Mouse (Mus musculus): ENCODE measurements at regions not wholly inside any gene's neighbourhood (a gene's known extent, or its start where the extent isn't known, plus 50 kb on each side); places are given as distances from the start of the nearest gene placed in this dataset.

- in situ Hi-C loops (cut with MboI, MseI) = no loop called here
Observed at GRCm38 (mm10) chr13:44281796-44282195, 447.5 kb upstream of the Jarid2 start.

- in situ Hi-C loops (cut with MboI, MseI) = no loop called here
Observed at GRCm38 (mm10) chr13:44282306-44282705, 447.0 kb upstream of the Jarid2 start.

- in situ Hi-C loops (cut with MboI, MseI) = no loop called here
Observed at GRCm38 (mm10) chr13:44282731-44283571, 446.3 kb upstream of the Jarid2 start.

- in situ Hi-C loops (cut with MboI, MseI) = no loop called here
Observed at GRCm38 (mm10) chr13:44285881-44286280, 443.4 kb upstream of the Jarid2 start.

GRCm38 (mm10) chr13:44290199-44290598 is 439.1 kb upstream of the Jarid2 start:
- in situ Hi-C loops (cut with MboI, MseI) = loop anchor here (5.0 kb wide), 2 partner anchors 48 to 57 kb away; no protein-coding TSS in a partner anchor

GRCm38 (mm10) chr13:44292476-44293056 is 436.7 kb upstream of the Jarid2 start:
- in situ Hi-C loops (cut with MboI, MseI) = loop anchor here (5.0 kb wide), 2 partner anchors 50 to 55 kb away; no protein-coding TSS in a partner anchor

GRCm38 (mm10) chr13:44293736-44294416 is 435.4 kb upstream of the Jarid2 start:
- in situ Hi-C loops (cut with MboI, MseI) = loop anchor here (5.0 kb wide), 2 partner anchors 52 to 53 kb away; no protein-coding TSS in a partner anchor

- in situ Hi-C loops (cut with MboI, MseI) = no loop called here
Observed at GRCm38 (mm10) chr13:44295621-44296020, 433.7 kb upstream of the Jarid2 start.

GRCm38 (mm10) chr13:44300611-44301010 is 428.7 kb upstream of the Jarid2 start:
- in situ Hi-C loops (cut with MboI, MseI) = loop anchor here in 1 of 2 experiments (10.0 kb wide), 1 partner anchor 1674 kb away; no protein-coding TSS in a partner anchor

- in situ Hi-C loops (cut with MboI, MseI) = loop anchor here in 1 of 2 experiments (10.0 kb wide), 1 partner anchor 1674 kb away; no protein-coding TSS in a partner anchor
Observed at GRCm38 (mm10) chr13:44301215-44301614, 428.1 kb upstream of the Jarid2 start.

GRCm38 (mm10) chr13:44301936-44302335 is 427.3 kb upstream of the Jarid2 start:
- in situ Hi-C loops (cut with MboI, MseI) = loop anchor here in 1 of 2 experiments (10.0 kb wide), 1 partner anchor 1673 kb away; no protein-coding TSS in a partner anchor

GRCm38 (mm10) chr13:44305134-44305991 is 423.9 kb upstream of the Jarid2 start:
- in situ Hi-C loops (cut with MboI, MseI) = loop anchor here in 1 of 2 experiments (10.0 kb wide), 1 partner anchor 1669 kb away; no protein-coding TSS in a partner anchor

- in situ Hi-C loops (cut with MboI, MseI) = loop anchor here in 1 of 2 experiments (10.0 kb wide), 1 partner anchor 1668 kb away; no protein-coding TSS in a partner anchor
Observed at GRCm38 (mm10) chr13:44306275-44307050, 422.8 kb upstream of the Jarid2 start.

GRCm38 (mm10) chr13:44308227-44308626 is 421.0 kb upstream of the Jarid2 start:
- in situ Hi-C loops (cut with MboI, MseI) = loop anchor here in 1 of 2 experiments (10.0 kb wide), 1 partner anchor 1667 kb away; no protein-coding TSS in a partner anchor

- in situ Hi-C loops (cut with MboI, MseI) = loop anchor here in 1 of 2 experiments (10.0 kb wide), 1 partner anchor 413 kb away; the partner anchor contains the start of gene Jarid2
Observed at GRCm38 (mm10) chr13:44312237-44312636, 417.0 kb upstream of the Jarid2 start.

- in situ Hi-C loops (cut with MboI, MseI) = loop anchor here in 1 of 2 experiments (10.0 kb wide), 1 partner anchor 408 kb away; the partner anchor contains the start of gene Jarid2
Observed at GRCm38 (mm10) chr13:44316747-44317446, 412.4 kb upstream of the Jarid2 start.

- in situ Hi-C loops (cut with MboI, MseI) = loop anchor here in 1 of 2 experiments (10.0 kb wide), 1 partner anchor 407 kb away; the partner anchor contains the start of gene Jarid2
Observed at GRCm38 (mm10) chr13:44317596-44317995, 411.7 kb upstream of the Jarid2 start.

GRCm38 (mm10) chr13:44319101-44319500 is 410.2 kb upstream of the Jarid2 start:
- in situ Hi-C loops (cut with MboI, MseI) = loop anchor here in 1 of 2 experiments (10.0 kb wide), 1 partner anchor 406 kb away; the partner anchor contains the start of gene Jarid2

- in situ Hi-C loops (cut with MboI, MseI) = loop anchor here in 1 of 2 experiments (10.0 kb wide), 1 partner anchor 405 kb away; the partner anchor contains the start of gene Jarid2
Observed at GRCm38 (mm10) chr13:44319511-44319910, 409.8 kb upstream of the Jarid2 start.

Measured in T-helper 17 cell (primary cell).